In genomic region chr1:165282222-165282966, GRCm38 (mm10) we compare ENCODE assay signal across 8 mouse cellular contexts. TPM values are rescaled to one million over a fixed set of nuclear protein-coding genes. Genes with fewer than 3 reads are reported as not detected.
DNase-seq lines count a peak whose midpoint lies in the region; ATAC-seq and TF ChIP-seq lines count a peak whose summit lies in the region.

No protein-coding gene starts in this region.

- DNase-seq in gastrocnemius, adult 2 months = peak; percentile 34
- no peak for DNase-seq in gastrocnemius, postnatal 14 days
- DNase-seq in 3T3-L1 (ENCODE audit: low read depth, low spot score) = peak; percentile 19
- peak; percentile 81 for DNase-seq in intestine, embryonic 14.5 days (ENCODE audit: low spot score)
- DNase-seq in midbrain, postnatal 0 days (ENCODE audit: low spot score) = peak; percentile 26
- DNase-seq in yolk sac, embryonic 10.5 days (ENCODE audit: low spot score) = no peak
- DNase-seq in spleen, postnatal 14 days (ENCODE audit: low spot score in 2 of 2) = no peak

- no peaks in the 10 kb centered on the region for H3K36me3 ChIP-seq in embryonic facial prominence, embryonic 12.5 days
- no peaks in the 10 kb centered on the region for H3K36me3 ChIP-seq in intestine, embryonic 14.5 days (ENCODE audit: control insufficient read depth, insufficient read depth, low read length)
- H3K36me3 ChIP-seq in midbrain, postnatal 0 days (ENCODE audit: insufficient read depth, low read length) = no peaks in the 10 kb centered on the region

- intact Hi-C loops in gastrocnemius, adult 2 months (cut with DNase I) = no loop called here
- intact Hi-C loops in gastrocnemius, postnatal 14 days (cut with DNase I; ENCODE audit: low total_unique reads) = no loop called here

- peak overlapping the region; percentile 77 for H3K27ac ChIP-seq in gastrocnemius, adult 2 months
- H3K27ac ChIP-seq in embryonic facial prominence, embryonic 12.5 days = peak overlapping the region; percentile 95
- peak overlapping the region; percentile 93 for H3K27ac ChIP-seq in intestine, embryonic 14.5 days (ENCODE audit: low read depth)
- peak overlapping the region; percentile 85 for H3K27ac ChIP-seq in midbrain, postnatal 0 days (ENCODE audit: low read depth, low read length)

- H3K4me3 ChIP-seq in gastrocnemius, adult 2 months = peak overlapping the region; percentile 89
- H3K4me3 ChIP-seq in embryonic facial prominence, embryonic 12.5 days = peak overlapping the region; percentile 77
- H3K4me3 ChIP-seq in intestine, embryonic 14.5 days (ENCODE audit: low read depth, low read length) = peak overlapping the region; percentile 66
- peak overlapping the region; percentile 73 for H3K4me3 ChIP-seq in midbrain, postnatal 0 days (ENCODE audit: low read depth, low read length)

- no peaks in the 10 kb centered on the region for H3K27me3 ChIP-seq in embryonic facial prominence, embryonic 12.5 days
- no peaks in the 10 kb centered on the region for H3K27me3 ChIP-seq in intestine, embryonic 14.5 days (replicated peaks; ENCODE audit: control insufficient read depth, insufficient read depth, low read length)
- H3K27me3 ChIP-seq in midbrain, postnatal 0 days (ENCODE audit: insufficient read depth, low read length) = no peaks in the 10 kb centered on the region

- no peak for TF ChIP-seq CTCF in gastrocnemius, adult 2 months (IDR thresholded peaks at IDR 0.05)
- no peak; the same call in 1 of the 2 replicates for TF ChIP-seq CTCF in midbrain, postnatal 0 days (IDR thresholded peaks at IDR 0.05)

- peaks cover 31% of the 10 kb centered on the region for H3K4me1 ChIP-seq in embryonic facial prominence, embryonic 12.5 days
- peaks cover 14% of the 10 kb centered on the region; the same call in 1 of the 2 replicates for H3K4me1 ChIP-seq in intestine, embryonic 14.5 days (replicated peaks; ENCODE audit: control insufficient read depth, insufficient read depth, low read length)
- peaks cover 4% of the 10 kb centered on the region; the same call in 1 of the 2 replicates for H3K4me1 ChIP-seq in midbrain, postnatal 0 days (ENCODE audit: insufficient read depth, low read length)

- H3K4me2 ChIP-seq in embryonic facial prominence, embryonic 12.5 days (replicated peaks) = peak overlapping the region; percentile 92
- H3K4me2 ChIP-seq in intestine, embryonic 14.5 days (ENCODE audit: low read length) = peak overlapping the region; percentile 85
- peak overlapping the region; percentile 77 for H3K4me2 ChIP-seq in midbrain, postnatal 0 days (ENCODE audit: low read depth, low read length, poor library complexity, severe bottlenecking)

- H3K9me3 ChIP-seq in embryonic facial prominence, embryonic 12.5 days = no peaks in the 10 kb centered on the region
- H3K9me3 ChIP-seq in intestine, embryonic 14.5 days (ENCODE audit: control insufficient read depth, low read length) = no peaks in the 10 kb centered on the region
- H3K9me3 ChIP-seq in midbrain, postnatal 0 days (ENCODE audit: low read length) = no peaks in the 10 kb centered on the region

- peak overlapping the region; percentile 88 for H3K9ac ChIP-seq in embryonic facial prominence, embryonic 12.5 days
- peak overlapping the region; percentile 79 for H3K9ac ChIP-seq in intestine, embryonic 14.5 days (ENCODE audit: low read length)
- peak overlapping the region; percentile 93 for H3K9ac ChIP-seq in midbrain, postnatal 0 days (replicated peaks; ENCODE audit: low read length, poor library complexity, severe bottlenecking)

- WGBS in embryonic facial prominence, embryonic 12.5 days = 2% methylated on average over 35 of the region's 35 CpGs
- under 1% methylated on average over 33 of the region's 35 CpGs for WGBS in intestine, embryonic 14.5 days
- under 1% methylated on average over 33 of the region's 35 CpGs for WGBS in midbrain, postnatal 0 days

- ATAC-seq in embryonic facial prominence, embryonic 12.5 days (ENCODE audit: insufficient number of reproducible peaks, insufficient read depth, low FRiP score, low TSS enrichment) = peak; percentile 59
- peak; percentile 68 for ATAC-seq in intestine, embryonic 14.5 days (replicated peaks; ENCODE audit: low FRiP score, low TSS enrichment, low read depth)
- peak; percentile 64 for ATAC-seq in midbrain, postnatal 0 days (ENCODE audit: low FRiP score)

RNA-seq across cellular contexts. Expression of gene Gpr161, which starts 13.2 kb away (rescaled TPM):
- 1 to 10 TPM; 1.0 to 1.3 TPM for total RNA-seq in gastrocnemius, adult 2 months (2021)
- 1 to 10 TPM; 2.5 to 3.0 TPM for total RNA-seq in gastrocnemius, postnatal 14 days (2021)
- 2.3 and 2.4 TPM in 2 replicates for polyA plus RNA-seq in embryonic facial prominence, embryonic 12.5 days (2016; fragmentation: Nextera tagmentation; extraction: Ambion mirVana)
- 1.6 and 2.1 TPM in 2 replicates for polyA plus RNA-seq in intestine, embryonic 14.5 days (2014; fragmentation: Nextera tagmentation; extraction: Ambion mirVana)
- total RNA-seq in midbrain, postnatal 0 days (2014; rRNA removed) = 51.3 and 61.0 TPM in 2 replicates
- 2.5 and 2.7 TPM in 2 replicates for polyA plus RNA-seq in midbrain, postnatal 0 days (2015; fragmentation: Nextera tagmentation; extraction: Ambion mirVana)

RNA-seq across cellular contexts. Expression of gene Tiprl, which starts 45.6 kb away (rescaled TPM):
- total RNA-seq in gastrocnemius, adult 2 months (2021) = 10 to 100 TPM; 19.7 to 20.9 TPM
- 10 to 100 TPM; 22.1 TPM for total RNA-seq in gastrocnemius, postnatal 14 days (2021)
- 92.4 and 101 TPM in 2 replicates for polyA plus RNA-seq in embryonic facial prominence, embryonic 12.5 days (2016; fragmentation: Nextera tagmentation; extraction: Ambion mirVana)
- polyA plus RNA-seq in intestine, embryonic 14.5 days (2014; fragmentation: Nextera tagmentation; extraction: Ambion mirVana) = 83.5 and 89.0 TPM in 2 replicates
- 27.0 and 41.3 TPM in 2 replicates for total RNA-seq in midbrain, postnatal 0 days (2014; rRNA removed)
- 140 and 144 TPM in 2 replicates for polyA plus RNA-seq in midbrain, postnatal 0 days (2015; fragmentation: Nextera tagmentation; extraction: Ambion mirVana)

Comparison
In these comparisons a context has a peak if more than half of its experiments do, and no peak if none do; other contexts are left out.
1. DNase-seq: peak in gastrocnemius, adult 2 months (single experiment), 3T3-L1 (single experiment), intestine, embryonic 14.5 days (single experiment) and midbrain, postnatal 0 days (single experiment); none in gastrocnemius, postnatal 14 days (single experiment), yolk sac, embryonic 10.5 days (single experiment) and spleen, postnatal 14 days (0 of 2).
2. RNA of gene Gpr161, which starts 13.2 kb away (total RNA-seq): 51.3 to 61.0 TPM in midbrain, postnatal 0 days; 2.5 to 3.0 TPM in gastrocnemius, postnatal 14 days and 1.0 to 1.3 TPM in gastrocnemius, adult 2 months; every median in the first group is over 10 times any median in the second.
3. Peak in every context shown above with its lines, with median percentiles within 50 percentile points of each other: H3K27ac ChIP-seq, H3K4me3 ChIP-seq, ATAC-seq, H3K4me2 ChIP-seq and H3K9ac ChIP-seq.